Mouse (Mus musculus) granulocyte monocyte progenitor cell, adult 5-6 weeks (primary cell): ENCODE measurements around the gene Dlgap3. TPM values are rescaled to one million over a fixed set of nuclear protein-coding genes. Genes with fewer than 3 reads are reported as not detected.

Experiments
- ATAC-seq: replicated peaks from 2 replicates; pipeline ENCODE4 v1.8.0; 2016; ENCODE audit warnings: mild to moderate bottlenecking, moderate TSS enrichment, inconsistent platforms; ENCODE audit not compliant: poor library complexity, severe bottlenecking
- total RNA-seq, 2 experiments: library from RNA; stranded (forward) in 1 of 2; stranded (reverse) in 1 of 2; fragments of 200-712, 200-1000 nt in 1 of 2; fragments of >200 nt in 1 of 2; fragmentation: Nextera tagmentation in 1 of 2; gene quantifications; 2 replicates each; pipeline ENCODE4 v1.2.3; 2014 to 2017

Dlgap3 gene
- total RNA-seq (2014; fragmentation: Nextera tagmentation): not detected in 2 replicates
- 0.04 TPM in 1 of 2 replicates, not detected in the other for total RNA-seq (2017)

DNA sequence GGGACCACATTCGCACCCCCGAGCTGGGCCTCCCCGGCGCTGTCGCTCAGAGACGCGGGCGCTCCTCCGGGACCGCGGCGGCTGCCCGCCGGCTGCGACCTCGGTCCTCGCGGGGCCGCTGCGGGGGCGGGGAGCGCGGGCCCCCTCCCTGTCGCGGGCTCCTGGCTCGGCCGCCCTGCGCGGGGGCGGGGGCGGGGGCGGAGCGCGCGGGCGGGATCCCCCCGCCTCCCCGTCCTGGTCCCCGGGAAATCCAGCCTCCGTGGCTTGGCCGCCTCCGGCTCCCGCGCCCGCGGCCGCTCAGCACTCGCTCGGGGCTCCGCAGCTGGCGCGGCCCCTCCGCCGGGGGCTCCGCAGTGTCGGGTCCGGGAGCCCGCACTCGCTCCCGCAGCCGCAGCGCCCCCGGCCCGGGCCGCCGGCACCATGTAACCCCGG, at the start of gene Dlgap3:
Gene Dlgap3 (plus strand): TSS at position 291 of the 432 bp plus-strand sequence.
- ATAC-seq: peak; percentile 16

DNA sequence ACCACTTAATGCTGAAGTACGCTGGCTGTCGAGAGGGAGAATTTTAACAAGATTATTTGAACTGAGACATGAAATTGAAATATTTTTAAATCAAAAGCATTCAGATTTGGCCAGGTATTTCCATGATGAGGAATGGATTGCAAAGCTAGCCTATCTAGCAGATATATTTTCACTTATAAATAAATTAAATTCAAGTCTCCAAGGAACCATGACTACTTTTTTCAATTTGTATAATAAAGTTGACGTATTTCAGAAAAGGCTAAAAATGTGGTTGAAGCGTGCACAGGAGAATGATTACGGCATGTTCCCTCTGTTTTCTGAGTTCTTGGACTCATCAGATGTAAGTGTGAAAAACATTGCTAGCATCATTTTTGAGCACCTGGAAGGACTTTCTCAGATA, 45.6 kb upstream of the Dlgap3 start, which contains the start of gene Tmem35b:
Gene Tmem35b (plus strand): TSS at position 301 of the 400 bp plus-strand sequence.
- no peak for ATAC-seq

DNA sequence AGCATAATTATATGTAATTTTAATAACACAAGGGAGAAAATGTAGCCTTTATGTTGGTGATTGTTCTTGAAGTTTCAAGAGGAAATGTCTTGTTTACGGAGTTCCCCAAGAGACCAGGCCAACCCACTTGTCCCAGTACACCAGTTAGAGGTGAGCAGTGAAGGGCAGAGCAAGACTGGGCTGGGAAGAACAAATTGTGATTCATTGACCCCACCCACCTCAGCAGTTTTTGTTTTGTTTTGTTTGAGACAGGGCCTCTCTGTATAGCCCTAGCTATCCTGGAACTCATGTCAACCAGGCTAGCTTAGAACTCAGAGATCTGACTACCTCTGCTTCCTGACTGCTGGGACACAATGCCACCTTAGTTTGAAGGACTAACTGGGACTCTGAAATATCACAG, 44.7 kb upstream of the Dlgap3 start:
- no peak for ATAC-seq

DNA sequence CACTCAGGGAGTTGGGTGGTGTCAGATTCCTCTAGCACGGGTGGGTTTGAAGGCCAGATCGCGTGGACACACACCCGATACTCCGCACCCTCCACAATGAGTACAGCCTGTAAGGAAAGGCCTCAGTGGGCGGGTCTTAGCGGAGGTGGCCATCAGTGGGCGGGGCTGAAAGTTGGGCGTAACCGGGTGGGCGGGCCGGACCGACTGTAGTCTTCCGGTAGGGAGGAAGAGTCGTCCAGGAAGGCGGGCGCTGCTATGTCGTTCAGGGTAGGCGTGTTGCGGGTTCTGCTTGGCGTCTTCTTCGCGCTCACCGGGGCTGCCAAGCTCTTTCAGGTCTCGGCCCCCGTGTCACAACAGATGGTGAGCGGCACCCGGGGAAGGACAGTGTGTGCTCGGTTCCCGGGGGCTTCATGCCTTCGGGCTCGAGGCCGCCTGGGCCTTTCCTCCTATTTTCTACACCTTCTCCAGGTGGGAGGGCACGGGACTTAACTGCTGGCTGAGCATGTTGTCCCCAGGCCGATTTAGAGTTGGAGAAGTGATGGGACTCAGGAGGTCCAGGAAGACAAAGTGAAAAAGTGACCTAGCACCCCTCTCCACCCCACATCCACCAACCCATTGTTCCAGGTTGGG, 43.1 kb upstream of the Dlgap3 start:
- peak; percentile 99 for ATAC-seq

DNA sequence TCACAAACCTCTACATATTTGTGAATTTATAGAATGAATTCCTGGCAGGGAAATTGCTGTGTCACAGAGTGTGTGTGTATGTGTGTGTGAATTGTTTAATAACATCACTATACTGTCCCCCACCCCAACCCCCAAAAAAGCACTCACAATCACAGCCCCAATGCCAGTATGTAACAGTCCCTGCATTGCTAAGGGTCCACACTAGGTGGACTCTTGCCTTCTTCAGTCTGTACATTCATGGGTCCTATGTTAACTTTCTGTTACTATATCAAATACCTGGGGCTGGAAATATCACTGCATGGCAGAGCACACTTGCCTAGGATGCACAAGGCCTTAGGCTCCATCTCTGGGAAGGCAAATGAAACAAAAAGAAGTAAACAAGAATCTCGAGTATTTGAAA, 34.3 kb upstream of the Dlgap3 start:
- ATAC-seq: no peak

DNA sequence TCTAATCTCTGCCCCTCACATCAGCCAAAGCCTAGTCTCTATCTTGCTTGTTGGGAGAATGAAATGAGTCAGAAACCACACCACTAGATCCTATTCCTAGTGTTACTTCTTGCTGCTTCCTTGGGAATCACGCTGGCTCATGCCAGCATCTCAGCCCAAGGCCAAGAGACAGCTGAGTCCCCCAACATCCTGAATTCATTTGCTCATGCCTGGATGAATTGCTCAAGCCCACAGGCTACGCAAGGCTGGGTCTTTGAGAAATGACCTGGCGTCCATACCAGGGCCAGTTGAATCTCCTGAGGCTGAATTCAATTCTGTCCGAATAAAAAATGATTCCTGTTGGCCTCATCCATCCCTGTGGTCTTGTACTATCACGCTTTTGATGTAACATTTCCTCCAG, 31.4 kb upstream of the Dlgap3 start:
- ATAC-seq: no peak

DNA sequence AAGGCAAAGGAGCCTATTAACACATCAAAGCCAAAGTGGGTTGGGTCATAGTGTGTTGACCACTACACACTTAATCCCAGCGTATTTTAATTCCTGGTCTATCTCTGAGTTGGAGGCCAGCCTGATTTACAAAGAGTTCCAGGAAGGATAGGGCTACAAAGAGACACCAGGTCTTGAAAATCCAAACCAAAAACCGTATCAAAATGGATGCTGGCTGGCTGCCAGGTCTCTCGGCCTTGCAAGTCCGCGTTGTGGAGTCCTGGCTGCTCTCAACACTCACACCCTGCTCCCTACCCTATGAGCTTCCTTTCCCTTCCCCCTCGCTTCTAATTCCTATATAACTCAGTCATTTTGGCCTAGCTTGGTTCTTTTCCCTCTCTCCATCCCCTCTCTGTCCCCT, 30.5 kb upstream of the Dlgap3 start:
- no peak for ATAC-seq

DNA sequence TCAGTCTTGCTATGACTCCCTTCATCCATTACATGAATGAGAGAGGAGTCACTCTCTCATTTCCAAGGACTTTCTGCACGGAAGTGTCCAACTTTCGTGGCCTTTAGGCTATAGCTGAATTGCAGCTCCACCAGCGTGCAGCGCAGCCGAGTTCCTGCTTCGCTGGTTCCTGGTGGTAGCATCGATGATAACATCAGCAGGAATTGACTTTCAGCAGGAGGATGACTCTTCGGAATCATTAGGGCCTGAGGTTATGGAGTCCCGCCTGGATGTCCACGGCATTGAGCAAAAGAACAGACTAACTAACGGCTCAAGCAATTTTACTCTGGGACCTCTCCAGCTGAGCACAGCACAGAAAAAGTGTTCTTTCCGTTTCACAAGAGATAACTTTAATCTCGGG, 19.0 kb upstream of the Dlgap3 start:
- no peak for ATAC-seq

DNA sequence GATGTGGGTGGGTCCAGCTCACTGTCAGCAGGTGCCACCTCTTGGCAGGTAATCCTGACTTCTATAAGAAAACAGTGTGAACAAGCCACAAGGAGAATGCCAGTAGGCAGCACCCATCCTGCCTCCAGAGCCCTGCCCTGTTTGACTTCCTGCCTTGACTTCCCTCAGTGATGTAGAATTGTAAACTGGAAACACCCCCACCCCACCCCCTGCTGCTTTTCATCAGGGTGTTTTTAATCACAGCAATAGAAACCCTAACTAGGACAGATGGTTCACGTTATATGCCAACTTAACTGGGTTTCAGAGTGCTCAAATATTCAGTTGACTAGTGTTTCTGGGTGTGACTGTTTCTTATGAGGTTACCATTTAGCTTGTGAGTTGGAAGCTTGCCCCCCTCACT, 15.7 kb upstream of the Dlgap3 start:
- ATAC-seq: no peak

DNA sequence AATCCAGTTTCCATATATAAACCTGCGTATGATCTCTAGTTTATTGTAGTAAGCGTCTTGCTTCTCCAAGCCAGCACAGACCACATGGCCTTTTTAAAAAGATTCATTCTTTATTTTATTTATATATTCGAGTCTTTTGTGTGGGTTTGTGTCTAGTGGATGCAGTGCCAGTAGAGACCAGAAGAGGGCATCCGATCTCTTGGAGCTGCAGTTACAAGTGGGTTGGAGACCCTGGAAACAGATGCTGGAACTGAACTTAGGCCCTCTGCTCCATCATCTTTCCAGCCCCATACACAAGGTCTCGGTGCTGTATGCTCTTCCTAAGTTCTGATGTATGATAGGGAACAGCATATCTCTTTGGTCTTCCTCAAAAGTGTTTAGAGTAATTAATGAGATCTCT, 13.2 kb upstream of the Dlgap3 start:
- ATAC-seq: no peak

DNA sequence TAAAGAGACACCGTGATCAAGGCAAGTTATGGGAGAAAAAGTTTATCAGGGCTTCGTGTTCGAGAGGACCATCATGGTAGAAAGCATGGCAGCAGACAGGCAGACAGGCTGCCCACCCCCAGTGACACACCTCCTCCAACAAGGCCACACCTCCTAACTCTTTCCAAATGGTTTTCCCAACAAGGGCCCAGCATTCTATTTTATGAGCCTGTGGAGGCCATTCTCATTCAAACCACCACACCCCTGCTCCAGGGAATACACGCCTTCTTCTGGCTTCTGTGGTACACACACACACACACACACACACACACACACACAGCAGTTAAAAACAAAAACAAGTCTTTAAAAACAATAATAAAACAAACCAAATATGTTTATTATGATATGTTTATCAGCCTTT, 11.3 kb upstream of the Dlgap3 start:
- ATAC-seq: no peak

DNA sequence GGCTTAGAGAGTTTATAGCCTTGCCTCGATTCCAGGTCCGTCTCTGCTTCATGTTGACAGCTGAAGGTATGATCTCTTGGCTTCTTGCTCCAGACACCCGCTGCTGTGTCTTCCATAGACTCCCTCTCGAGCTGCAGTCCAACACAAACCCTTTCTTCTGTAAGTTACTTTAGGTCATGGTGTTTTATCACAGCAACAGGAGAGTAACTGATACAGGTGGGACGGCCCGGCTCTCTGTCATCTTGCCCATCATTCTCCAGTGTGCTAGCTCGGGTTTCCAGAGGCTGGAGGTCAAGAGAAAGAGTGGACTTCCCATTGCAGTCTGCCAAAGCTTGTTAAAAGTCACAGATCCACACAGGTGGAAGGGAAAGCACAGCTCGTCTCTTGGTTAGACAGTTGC, 5.1 kb upstream of the Dlgap3 start:
- ATAC-seq: no peak

DNA sequence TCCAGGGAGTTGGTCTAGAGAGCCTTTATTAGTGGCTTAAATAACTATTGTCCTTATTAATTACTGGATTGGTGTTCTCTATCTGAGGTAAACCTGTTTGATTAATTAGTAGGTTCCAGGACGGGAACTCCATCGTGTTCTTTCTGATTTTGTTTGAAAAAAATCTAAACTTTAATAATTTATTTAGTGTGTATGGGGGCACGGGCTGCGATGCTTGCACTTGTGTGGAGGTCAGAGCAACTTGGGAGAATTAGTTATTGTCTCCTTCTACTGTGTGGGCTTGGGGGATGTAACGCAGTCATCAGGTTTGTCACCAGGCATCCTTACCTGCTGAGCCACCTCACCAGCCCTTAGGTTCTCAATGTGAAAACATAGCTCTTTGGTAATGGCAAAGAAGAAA, 1.9 kb upstream of the Dlgap3 start:
- no peak for ATAC-seq

DNA sequence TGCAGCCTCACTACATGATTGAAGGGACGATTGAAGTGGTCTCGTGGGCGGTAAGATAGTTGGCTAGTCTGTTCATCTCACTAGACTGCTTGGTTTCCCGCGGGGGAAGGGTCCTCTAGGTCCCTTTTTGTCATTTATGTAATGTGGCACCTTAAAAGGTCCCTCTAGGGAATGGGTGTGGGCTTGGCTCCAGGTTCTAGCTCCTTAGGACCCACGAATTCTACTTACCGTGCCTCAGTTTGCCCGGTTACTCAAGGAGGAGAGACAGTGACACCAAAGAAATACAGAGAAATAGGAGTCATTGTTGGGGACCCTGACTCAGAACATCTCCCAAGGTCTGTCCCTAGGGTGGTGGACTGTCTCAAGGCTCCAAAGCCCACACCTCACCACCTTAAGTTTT, 1.3 kb upstream of the Dlgap3 start:
- no peak for ATAC-seq

DNA sequence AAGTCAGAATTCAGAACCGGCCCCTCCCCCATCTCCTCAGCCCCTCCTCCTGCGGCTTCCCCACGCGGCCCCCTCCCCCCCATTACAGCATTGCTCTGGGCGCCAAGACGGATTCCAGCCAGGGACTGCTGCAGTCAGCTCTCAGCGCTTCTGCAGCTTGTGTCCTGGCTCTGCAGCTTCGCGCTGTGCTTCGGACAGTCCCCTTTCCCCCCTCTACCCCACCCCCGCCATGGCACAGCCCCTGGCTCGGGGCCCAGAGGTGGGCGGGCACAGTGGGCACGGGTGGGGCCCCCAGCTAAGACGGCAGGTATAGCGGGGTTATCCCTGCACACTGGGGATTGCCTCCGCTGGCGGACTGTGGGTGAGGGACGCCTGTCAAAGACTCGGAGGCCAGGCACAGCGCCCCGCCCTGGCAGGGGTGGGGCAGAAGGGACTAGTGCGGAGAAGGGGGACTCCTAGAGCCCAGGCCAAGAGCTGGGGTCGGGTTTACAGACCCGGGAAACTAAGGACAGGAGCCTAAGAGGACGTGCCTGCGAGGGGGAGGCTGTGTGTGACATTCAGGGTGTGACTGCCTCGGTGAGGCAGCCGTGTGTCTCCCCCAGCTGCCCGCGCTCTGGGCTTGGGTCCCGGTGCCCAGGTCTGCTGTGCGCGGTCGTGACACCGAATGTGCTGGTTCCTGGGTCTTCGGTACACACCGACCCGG, 642 bp upstream of the Dlgap3 start:
- peak; percentile 52 for ATAC-seq

DNA sequence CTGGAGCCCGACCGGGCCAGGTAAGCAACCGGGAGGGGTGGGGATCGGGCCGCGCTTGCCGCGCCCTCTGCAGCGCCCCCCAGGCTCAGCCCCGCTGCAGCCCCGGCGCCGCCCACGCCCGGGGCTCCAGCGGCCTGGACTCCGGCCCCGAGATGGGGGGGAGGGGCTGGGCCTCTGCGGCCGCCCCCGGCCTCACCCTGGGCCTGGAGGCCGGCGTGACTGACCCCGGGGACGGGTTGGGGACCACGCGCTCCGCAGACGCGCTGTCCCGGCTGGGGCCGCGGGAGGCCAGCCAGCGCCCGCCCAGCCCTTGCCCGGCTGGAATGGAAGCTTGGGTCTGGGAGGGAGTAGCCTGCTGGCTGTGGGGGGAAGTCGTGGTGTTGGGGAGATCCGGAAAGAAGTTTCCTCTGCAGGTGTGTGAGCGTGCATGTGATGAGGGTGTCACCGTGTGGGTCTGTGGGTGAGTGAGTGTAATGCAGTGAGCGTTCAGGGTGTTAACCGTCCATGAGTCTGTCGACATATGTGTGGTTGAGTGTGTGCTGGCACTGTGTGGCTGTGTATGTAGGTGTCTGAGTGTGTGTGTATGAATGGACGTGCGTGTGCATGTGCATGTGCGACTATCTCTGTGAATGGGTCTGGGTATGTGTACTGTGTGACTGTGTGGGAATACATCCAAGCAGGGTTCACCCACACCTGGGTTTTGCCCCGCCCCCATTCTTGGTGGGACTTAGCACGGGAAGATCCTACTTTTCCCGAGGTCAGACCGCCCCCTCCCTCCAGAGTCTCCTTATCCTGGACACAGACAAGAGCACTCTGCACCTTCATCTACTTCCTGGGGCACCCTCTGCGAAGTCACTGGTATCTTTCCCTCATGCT, 580 bp downstream of the Dlgap3 start:
- peak; percentile 56 for ATAC-seq

DNA sequence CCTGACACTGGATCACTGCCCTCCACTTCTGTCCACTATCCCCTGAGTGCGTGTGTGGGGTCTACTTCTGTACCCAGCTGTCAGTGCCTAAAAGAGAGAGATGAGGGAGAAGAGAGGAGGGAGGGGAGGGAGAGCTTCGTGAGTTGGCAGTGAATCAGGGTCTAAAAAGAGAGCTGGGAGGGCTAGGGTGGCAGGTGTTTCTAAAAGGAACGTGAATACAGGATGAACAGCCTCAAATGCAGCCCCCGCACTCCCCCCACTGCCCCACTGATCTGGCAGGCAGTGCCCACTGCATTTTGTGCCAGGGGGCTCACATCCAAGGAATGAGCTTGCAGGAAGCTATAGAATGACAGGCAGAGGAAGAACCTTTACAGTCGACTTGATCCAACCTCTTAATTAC, 1.9 kb downstream of the Dlgap3 start:
- ATAC-seq: no peak

DNA sequence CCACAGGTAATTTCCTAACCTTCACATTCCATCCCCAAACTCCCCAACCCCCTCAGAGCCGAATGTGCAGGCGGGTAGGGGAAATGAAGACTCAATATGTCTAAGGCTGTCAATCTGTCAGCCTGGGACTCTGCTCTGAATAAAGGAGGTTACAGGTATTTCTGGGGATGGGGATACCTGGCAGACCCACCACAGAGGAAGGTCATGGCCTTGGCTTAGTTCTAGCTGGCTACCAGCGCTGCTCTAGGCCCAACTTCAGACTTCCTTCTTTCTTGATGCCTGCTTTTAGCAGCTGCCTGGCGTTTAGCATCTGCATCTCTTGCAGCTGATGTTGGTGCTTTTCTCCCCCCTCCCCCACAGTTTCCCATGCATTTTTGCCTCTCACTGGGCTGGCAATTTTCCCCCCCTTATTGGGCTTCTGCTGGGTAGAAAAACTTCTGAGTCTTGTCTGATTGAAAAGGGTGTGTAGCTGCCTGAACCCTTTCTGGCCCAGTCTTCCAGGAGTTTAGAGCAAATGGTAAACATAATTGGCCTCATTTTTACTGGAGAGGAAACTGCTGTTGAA, 2.4 kb downstream of the Dlgap3 start:
- ATAC-seq: no peak

DNA sequence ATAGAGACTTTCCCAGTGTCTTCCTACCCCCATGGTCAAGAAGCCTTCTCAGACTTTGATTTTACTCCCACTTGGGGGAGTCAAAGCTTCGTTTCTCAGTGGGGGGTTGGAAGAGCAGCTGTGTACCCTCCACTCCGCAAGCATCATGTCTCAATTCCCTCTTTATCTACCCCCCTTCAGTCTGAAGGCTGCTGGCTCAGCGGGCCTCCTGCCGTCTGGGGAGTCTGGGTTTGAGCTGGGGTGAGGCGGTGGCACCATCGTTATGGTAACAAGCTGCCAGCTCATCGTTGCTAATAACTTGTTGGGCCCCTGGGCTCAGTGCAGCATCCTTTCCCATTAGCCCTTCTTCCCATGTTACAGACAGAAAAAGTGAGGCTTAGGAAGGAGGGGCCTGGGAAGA, 3.1 kb downstream of the Dlgap3 start:
- no peak for ATAC-seq

DNA sequence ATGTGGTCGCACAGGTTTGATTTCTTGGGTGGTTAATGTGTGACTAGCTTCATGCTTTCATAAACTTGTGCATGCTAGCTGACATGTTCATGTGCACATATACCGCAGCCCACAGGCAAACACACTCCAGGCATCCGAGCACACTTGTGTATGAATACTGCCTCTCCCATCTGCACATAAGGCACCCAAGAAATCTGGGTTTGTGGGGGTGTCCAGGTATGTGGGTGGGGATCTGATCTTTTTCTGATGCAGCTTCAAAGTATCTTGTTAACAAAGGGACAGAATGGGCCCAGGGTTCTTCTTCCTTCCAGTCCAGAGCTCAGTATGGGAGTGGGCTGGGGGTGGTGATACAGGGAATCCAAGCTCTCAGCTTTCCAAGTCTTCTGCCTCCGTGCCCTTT, 3.6 kb downstream of the Dlgap3 start:
- ATAC-seq: no peak

DNA sequence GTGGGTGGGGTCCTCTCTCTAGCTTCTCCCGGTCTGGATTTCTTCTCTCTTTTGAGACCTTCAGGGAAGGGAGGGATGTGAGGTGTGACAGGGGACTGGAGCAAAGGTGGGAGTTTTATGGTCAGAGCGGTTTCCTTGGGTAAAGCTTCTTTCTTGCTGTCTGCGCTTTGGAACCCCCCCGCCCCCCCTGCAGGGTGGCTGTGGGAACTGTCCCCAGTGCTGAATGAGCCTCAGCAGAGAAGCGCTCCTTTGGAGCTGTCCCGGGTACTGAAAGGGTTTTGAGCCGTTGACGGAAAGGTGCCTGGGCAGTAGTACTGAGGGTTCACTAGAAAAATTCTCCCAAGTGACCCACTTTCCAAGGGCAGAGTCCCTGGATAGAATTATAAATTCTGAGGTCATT, 4.5 kb downstream of the Dlgap3 start:
- ATAC-seq: peak; percentile 76
